Mouse (Mus musculus): ENCODE measurements around the gene Lrrc61. TPM values are rescaled to one million over a fixed set of nuclear protein-coding genes. Genes with fewer than 3 reads are reported as not detected.
A peak's percentile ranks its signal among the peaks of the same experiment; 100 is the strongest.

The Lrrc61 gene
- 8.7 and 17.0 TPM in 2 replicates for total RNA-seq (2014; fragmentation: Nextera tagmentation)
- 1.8 and 3.3 TPM in 2 replicates for total RNA-seq (2017)

- peak; percentile 94 for ATAC-seq (replicated peaks; ENCODE audit: low FRiP score, low TSS enrichment, poor library complexity, severe bottlenecking)
Measured at GRCm38 (mm10) chr6:48554280-48555103, at the start of gene Lrrc61. Gene Lrrc61, plus strand, starts transcription at chr6:48554796.

GRCm38 (mm10) chr6:48508087-48508486 lies 46.5 kb upstream of the Lrrc61 start:
- no peak for ATAC-seq (replicated peaks; ENCODE audit: low FRiP score, low TSS enrichment, poor library complexity, severe bottlenecking)

- no peak for ATAC-seq (replicated peaks; ENCODE audit: low FRiP score, low TSS enrichment, poor library complexity, severe bottlenecking)
Measured at GRCm38 (mm10) chr6:48510426-48510825, 44.2 kb upstream of the Lrrc61 start.

GRCm38 (mm10) chr6:48511861-48512260 lies 42.7 kb upstream of the Lrrc61 start:
- ATAC-seq (replicated peaks; ENCODE audit: low FRiP score, low TSS enrichment, poor library complexity, severe bottlenecking): no peak

GRCm38 (mm10) chr6:48524882-48525281 lies 29.7 kb upstream of the Lrrc61 start:
- ATAC-seq (replicated peaks; ENCODE audit: low FRiP score, low TSS enrichment, poor library complexity, severe bottlenecking): peak; percentile 77

GRCm38 (mm10) chr6:48527901-48528300 lies 26.7 kb upstream of the Lrrc61 start:
- no peak for ATAC-seq (replicated peaks; ENCODE audit: low FRiP score, low TSS enrichment, poor library complexity, severe bottlenecking)

- no peak for ATAC-seq (replicated peaks; ENCODE audit: low FRiP score, low TSS enrichment, poor library complexity, severe bottlenecking)
Measured at GRCm38 (mm10) chr6:48529261-48529660, 25.3 kb upstream of the Lrrc61 start.

GRCm38 (mm10) chr6:48529871-48530440 lies 24.6 kb upstream of the Lrrc61 start:
- no peak for ATAC-seq (replicated peaks; ENCODE audit: low FRiP score, low TSS enrichment, poor library complexity, severe bottlenecking)

- no peak for ATAC-seq (replicated peaks; ENCODE audit: low FRiP score, low TSS enrichment, poor library complexity, severe bottlenecking)
Measured at GRCm38 (mm10) chr6:48530862-48531261, 23.7 kb upstream of the Lrrc61 start.

GRCm38 (mm10) chr6:48533475-48533874 lies 21.1 kb upstream of the Lrrc61 start:
- ATAC-seq (replicated peaks; ENCODE audit: low FRiP score, low TSS enrichment, poor library complexity, severe bottlenecking): no peak

GRCm38 (mm10) chr6:48534913-48535312 lies 19.7 kb upstream of the Lrrc61 start:
- no peak for ATAC-seq (replicated peaks; ENCODE audit: low FRiP score, low TSS enrichment, poor library complexity, severe bottlenecking)

GRCm38 (mm10) chr6:48536091-48536490 lies 18.5 kb upstream of the Lrrc61 start:
- no peak for ATAC-seq (replicated peaks; ENCODE audit: low FRiP score, low TSS enrichment, poor library complexity, severe bottlenecking)

GRCm38 (mm10) chr6:48537105-48537954 lies 17.3 kb upstream of the Lrrc61 start, which contains the start of gene Atp6v0e2:
Gene Atp6v0e2, plus strand, starts transcription at chr6:48537615.
- no peak for ATAC-seq (replicated peaks; ENCODE audit: low FRiP score, low TSS enrichment, poor library complexity, severe bottlenecking)

GRCm38 (mm10) chr6:48538841-48539737 lies 15.5 kb upstream of the Lrrc61 start:
- peak; percentile 64 for ATAC-seq (replicated peaks; ENCODE audit: low FRiP score, low TSS enrichment, poor library complexity, severe bottlenecking)

- ATAC-seq (replicated peaks; ENCODE audit: low FRiP score, low TSS enrichment, poor library complexity, severe bottlenecking): no peak
Measured at GRCm38 (mm10) chr6:48539860-48540259, 14.7 kb upstream of the Lrrc61 start.

GRCm38 (mm10) chr6:48540721-48541120 lies 13.9 kb upstream of the Lrrc61 start:
- no peak for ATAC-seq (replicated peaks; ENCODE audit: low FRiP score, low TSS enrichment, poor library complexity, severe bottlenecking)

- ATAC-seq (replicated peaks; ENCODE audit: low FRiP score, low TSS enrichment, poor library complexity, severe bottlenecking): no peak
Measured at GRCm38 (mm10) chr6:48541560-48542450, 12.8 kb upstream of the Lrrc61 start.

GRCm38 (mm10) chr6:48542631-48543030 lies 12.0 kb upstream of the Lrrc61 start:
- ATAC-seq (replicated peaks; ENCODE audit: low FRiP score, low TSS enrichment, poor library complexity, severe bottlenecking): no peak

All from megakaryocyte-erythroid progenitor cell, adult 5-6 weeks (primary cell).